Mouse (Mus musculus): ENCODE results near the gene Olfr251. TPM values are rescaled to one million over a fixed set of nuclear protein-coding genes. Genes with fewer than 3 reads are reported as not detected.
"Not testable (repeated sequence)": the region's sequence is repeated elsewhere in the genome, so short reads cannot be mapped to it uniquely, and the experiment has no call there.

Olfr251 gene
- not detected in 2 replicates for polyA plus RNA-seq (2015; fragmentation: Nextera tagmentation; extraction: Ambion mirVana)

DNA sequence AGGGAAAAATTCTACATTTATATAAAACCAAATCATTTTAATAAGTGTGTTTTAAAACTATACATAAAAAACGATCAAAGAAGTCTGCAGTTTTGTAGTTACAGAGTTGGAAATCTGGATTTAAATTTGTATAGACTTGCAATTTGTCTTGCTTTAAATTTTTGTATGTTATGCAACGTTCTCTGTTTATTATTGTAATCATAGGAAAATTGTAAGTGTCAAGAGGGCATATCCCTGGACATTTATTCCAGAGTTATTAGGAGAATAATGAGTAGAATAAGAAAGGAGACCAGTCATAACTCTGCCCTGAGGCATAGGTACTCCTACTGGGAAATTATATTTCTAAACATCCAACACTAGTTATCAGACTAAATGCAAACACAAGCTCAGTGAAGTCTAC lies at the start of gene Olfr251:
Olfr251 (plus strand) TSS at position 301 of the 400 bp plus-strand sequence.
- no peak for DNase-seq (ENCODE audit: low spot score)

DNA sequence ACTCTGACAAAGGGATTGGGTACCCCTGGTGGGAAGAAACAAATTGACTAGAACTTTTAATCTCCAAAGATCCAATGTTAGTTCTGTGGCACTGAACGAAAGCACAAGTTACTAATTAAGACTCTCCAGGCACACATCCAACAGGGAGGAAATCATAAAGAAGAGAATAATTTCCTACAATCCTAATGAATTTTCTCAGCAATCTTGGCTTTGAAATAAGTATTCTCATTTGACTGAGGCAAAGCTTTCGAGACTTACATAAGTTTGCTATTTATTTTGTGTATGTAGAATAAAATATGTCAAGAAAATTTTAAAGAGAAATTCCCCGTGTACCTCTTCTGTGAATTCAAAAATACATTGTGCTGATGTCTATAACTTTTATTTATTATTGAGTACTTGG lies 48.1 kb upstream of the Olfr251 start, which contains the start of gene Olfr25:
Olfr25 (plus strand) TSS at position 301 of the 400 bp plus-strand sequence.
- DNase-seq (ENCODE audit: low spot score), result no peak

DNA sequence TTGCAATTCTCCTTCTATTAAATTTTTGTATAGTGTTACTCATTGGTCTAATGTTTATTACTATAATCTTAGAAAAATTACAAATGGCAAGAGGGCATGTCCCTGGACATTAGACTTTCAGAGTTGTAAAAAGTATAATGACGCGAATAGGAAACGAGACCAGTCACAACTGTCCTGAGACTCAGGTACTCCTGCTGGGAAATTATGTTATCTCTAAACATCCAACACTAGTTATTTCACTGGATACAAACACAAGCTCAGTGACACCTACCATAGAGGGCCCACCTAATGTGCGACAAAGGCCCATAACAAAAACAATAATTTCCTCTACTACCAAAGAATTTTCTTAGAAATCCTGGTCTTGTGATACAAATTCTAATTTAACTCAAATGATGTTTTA lies 28.8 kb upstream of the Olfr251 start, which contains the start of gene Olfr898:
Olfr898 (plus strand) TSS at position 301 of the 400 bp plus-strand sequence.
- DNase-seq (ENCODE audit: low spot score), result no peak

DNA sequence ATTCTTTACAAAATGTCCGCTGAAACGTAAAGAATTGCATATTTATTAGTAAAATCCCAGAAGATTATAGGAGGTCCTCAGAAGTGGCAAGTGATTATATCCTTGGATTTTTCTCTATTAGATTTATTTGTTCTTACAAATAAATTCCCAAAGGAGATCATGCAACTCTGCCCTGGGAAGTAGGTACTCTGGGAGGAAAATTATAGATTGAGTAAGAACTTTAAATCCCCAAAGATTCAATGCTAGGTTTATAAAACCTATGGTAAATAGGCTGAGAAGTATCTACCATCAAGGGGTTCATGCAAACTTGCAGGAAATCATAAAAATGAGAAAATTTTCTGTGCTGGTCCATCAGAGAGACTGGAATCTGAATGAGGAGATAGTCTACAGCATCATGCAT lies 10.3 kb upstream of the Olfr251 start, which contains the start of gene Olfr250:
Olfr250 (plus strand) TSS at position 301 of the 400 bp plus-strand sequence.
- DNase-seq (ENCODE audit: low spot score), result no peak

DNA sequence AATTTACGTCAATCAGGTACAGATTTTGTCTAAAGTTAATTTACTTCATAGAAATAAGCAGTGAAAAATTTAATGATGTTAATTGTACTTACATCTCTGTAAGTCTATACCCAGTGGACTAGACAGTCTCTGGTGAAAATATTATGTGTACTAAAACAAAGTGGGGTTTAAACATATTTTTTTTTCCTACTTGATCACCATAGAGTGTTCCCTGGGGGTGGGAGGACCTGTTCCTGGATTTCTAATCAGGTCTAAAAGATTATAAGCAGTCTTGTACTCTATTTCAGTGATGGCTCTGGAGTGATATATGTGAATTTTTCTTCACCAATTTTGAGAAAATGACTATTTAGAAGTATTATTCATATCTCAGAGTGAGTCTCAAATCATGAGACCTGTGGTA lies 24.5 kb downstream of the Olfr251 start, which contains the start of gene Olfr147:
Olfr147 (plus strand) TSS at position 301 of the 400 bp plus-strand sequence.
- DNase-seq (ENCODE audit: low spot score), result no peak

DNA sequence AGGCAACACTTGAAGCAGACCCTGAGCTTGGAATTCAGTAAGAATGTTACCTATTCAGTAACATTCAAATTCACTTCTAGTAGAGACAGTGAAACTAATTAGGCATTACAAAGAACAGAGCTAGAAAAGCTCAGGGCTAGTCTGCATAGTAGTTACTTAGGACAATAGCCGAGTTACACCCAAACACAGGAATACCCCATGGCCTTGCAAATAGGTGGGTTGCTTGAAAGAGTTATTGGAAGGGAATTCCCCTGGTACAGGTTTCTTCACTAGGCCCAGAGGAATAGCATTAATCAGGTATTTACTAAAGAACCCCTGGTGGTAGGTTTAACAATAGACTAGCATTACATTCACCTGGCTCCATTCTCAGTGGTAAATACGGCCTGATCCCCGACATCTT lies 30.6 kb downstream of the Olfr251 start:
- DNase-seq (ENCODE audit: low spot score), result not testable (repeated sequence)

DNA sequence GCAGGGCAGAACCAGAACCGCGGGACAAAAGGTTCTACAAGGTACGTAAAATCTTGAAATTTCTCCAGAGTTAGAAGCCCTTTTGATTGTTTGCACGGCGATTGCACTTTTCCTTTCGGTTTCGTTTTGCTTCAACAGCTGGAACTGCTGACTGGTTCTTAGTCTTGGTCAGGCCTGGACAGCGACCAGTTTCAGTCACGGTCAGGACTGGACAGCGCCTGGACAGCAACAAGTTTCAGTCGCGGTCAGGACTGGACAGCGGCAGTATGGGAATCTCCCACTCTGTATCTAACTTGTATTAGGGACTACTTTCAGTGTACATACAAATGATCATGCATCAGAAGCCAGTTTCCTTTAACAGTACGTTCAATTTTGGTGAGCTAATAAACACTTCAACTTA lies 36.6 kb downstream of the Olfr251 start:
- DNase-seq (ENCODE audit: low spot score), result not testable (repeated sequence)

DNA sequence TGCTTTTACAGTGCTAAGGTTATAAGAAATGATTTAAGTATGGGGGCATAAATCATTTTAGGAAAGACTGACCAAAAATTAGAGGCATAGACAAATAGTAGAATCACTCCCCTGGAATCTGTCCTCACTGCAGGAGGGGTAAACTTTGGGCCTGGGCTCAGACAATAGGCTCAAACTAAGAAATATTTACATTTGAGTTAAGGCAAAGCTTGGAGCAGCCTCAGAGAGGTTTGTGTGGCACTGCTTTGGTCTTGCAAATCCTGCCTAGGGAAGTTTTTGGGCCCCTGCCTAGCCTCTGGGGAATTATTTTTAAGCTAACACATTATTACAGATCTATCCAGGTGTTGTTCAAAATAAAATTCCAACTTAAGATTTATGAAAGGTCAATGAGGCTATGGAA lies 46.9 kb downstream of the Olfr251 start:
- DNase-seq (ENCODE audit: low spot score), result no peak

DNA sequence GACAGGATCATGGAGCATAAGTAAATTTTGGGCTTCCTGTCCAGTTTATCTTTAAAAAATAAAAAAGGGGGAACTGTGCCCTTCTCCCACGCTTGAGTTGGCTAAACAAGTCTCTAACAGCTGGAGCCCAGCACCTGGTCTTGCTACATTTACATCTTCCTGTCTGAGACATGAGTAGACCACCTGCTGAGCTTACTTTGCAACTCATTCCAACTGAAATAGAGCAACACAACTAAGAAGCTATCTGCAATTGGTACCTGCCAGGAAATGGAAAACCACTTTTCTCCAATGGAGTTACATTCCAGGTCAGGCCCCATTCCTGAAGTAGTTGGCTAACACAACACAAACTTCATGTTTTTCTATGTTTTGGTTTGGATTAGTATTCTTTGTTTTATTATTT lies 50.1 kb downstream of the Olfr251 start:
- no peak for DNase-seq (ENCODE audit: low spot score)

DNA sequence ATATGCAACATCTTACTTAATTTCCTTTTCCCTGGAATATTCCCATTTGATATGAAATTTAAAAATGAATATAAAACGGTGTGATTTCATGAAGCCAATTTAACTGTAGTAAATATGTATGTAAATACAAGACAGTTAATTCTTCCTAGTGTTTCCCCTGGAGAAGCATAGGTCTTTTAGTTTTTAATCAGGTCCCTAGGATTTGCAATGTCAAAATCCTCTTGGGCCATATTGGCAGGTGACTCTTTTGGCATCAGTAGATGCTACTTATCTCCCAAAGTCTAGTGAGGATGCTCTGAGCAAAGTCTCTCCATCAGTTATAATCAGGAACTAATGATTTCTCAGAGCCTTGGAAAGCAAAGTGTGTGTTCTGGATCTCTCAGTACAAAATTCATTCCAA lies 52.3 kb downstream of the Olfr251 start, which contains the start of gene Olfr901:
Olfr901 (plus strand) TSS at position 301 of the 400 bp plus-strand sequence.
- DNase-seq (ENCODE audit: low spot score), result no peak

Other genes starting within 250 kb of the Olfr251 start
- not detected in 2 replicates for gene Olfr890, start 234.6 kb upstream of the Olfr251 start, polyA plus RNA-seq (2015; fragmentation: Nextera tagmentation; extraction: Ambion mirVana)
- gene Olfr891, start 196.3 kb upstream of the Olfr251 start, polyA plus RNA-seq (2015; fragmentation: Nextera tagmentation; extraction: Ambion mirVana), result not detected in 2 replicates
- gene Olfr893, start 168.7 kb upstream of the Olfr251 start, polyA plus RNA-seq (2015; fragmentation: Nextera tagmentation; extraction: Ambion mirVana), result not detected in 2 replicates
- gene Olfr894, start 159.0 kb upstream of the Olfr251 start, polyA plus RNA-seq (2015; fragmentation: Nextera tagmentation; extraction: Ambion mirVana), result not detected in 2 replicates
- gene Olfr143, start 124.3 kb upstream of the Olfr251 start, polyA plus RNA-seq (2015; fragmentation: Nextera tagmentation; extraction: Ambion mirVana), result not detected in 2 replicates
- not detected in 2 replicates for gene Olfr895, start 109.2 kb upstream of the Olfr251 start, polyA plus RNA-seq (2015; fragmentation: Nextera tagmentation; extraction: Ambion mirVana)
- not detected in 2 replicates for gene Olfr896-ps1, start 86.0 kb upstream of the Olfr251 start, polyA plus RNA-seq (2015; fragmentation: Nextera tagmentation; extraction: Ambion mirVana)
- gene Olfr25, start 48.0 kb upstream of the Olfr251 start, polyA plus RNA-seq (2015; fragmentation: Nextera tagmentation; extraction: Ambion mirVana), result not detected in 2 replicates
- not detected in 2 replicates for gene Olfr898, start 28.7 kb upstream of the Olfr251 start, polyA plus RNA-seq (2015; fragmentation: Nextera tagmentation; extraction: Ambion mirVana)
- gene Olfr250, start 10.2 kb upstream of the Olfr251 start, polyA plus RNA-seq (2015; fragmentation: Nextera tagmentation; extraction: Ambion mirVana), result not detected in 2 replicates
- not detected in 2 replicates for gene Olfr147, start 24.6 kb downstream of the Olfr251 start, polyA plus RNA-seq (2015; fragmentation: Nextera tagmentation; extraction: Ambion mirVana)
- not detected in 2 replicates for gene Olfr901, start 52.4 kb downstream of the Olfr251 start, polyA plus RNA-seq (2015; fragmentation: Nextera tagmentation; extraction: Ambion mirVana)
- not detected in 2 replicates for gene Olfr902, start 70.6 kb downstream of the Olfr251 start, polyA plus RNA-seq (2015; fragmentation: Nextera tagmentation; extraction: Ambion mirVana)
- gene Olfr904, start 86.1 kb downstream of the Olfr251 start, polyA plus RNA-seq (2015; fragmentation: Nextera tagmentation; extraction: Ambion mirVana), result not detected in 2 replicates
- not detected in 2 replicates for gene Olfr905, start 94.0 kb downstream of the Olfr251 start, polyA plus RNA-seq (2015; fragmentation: Nextera tagmentation; extraction: Ambion mirVana)
- not detected in 2 replicates for gene Olfr906, start 110.0 kb downstream of the Olfr251 start, polyA plus RNA-seq (2015; fragmentation: Nextera tagmentation; extraction: Ambion mirVana)
- not detected in 2 replicates for gene Olfr907, start 118.7 kb downstream of the Olfr251 start, polyA plus RNA-seq (2015; fragmentation: Nextera tagmentation; extraction: Ambion mirVana)
- not detected in 2 replicates for gene Olfr911-ps1, start 144.5 kb downstream of the Olfr251 start, polyA plus RNA-seq (2015; fragmentation: Nextera tagmentation; extraction: Ambion mirVana)
- not detected in 2 replicates for gene Olfr910, start 160.8 kb downstream of the Olfr251 start, polyA plus RNA-seq (2015; fragmentation: Nextera tagmentation; extraction: Ambion mirVana)
- gene Olfr912, start 203.1 kb downstream of the Olfr251 start, polyA plus RNA-seq (2015; fragmentation: Nextera tagmentation; extraction: Ambion mirVana), result not detected in 2 replicates
- not detected in 2 replicates for gene Olfr913, start 215.7 kb downstream of the Olfr251 start, polyA plus RNA-seq (2015; fragmentation: Nextera tagmentation; extraction: Ambion mirVana)
- not detected in 2 replicates for gene Olfr914, start 228.0 kb downstream of the Olfr251 start, polyA plus RNA-seq (2015; fragmentation: Nextera tagmentation; extraction: Ambion mirVana)

Measured in thymus, postnatal 0 days (tissue).